Mouse (Mus musculus) thymus, postnatal 4 days (tissue): ENCODE results near the gene Reg1.
"Not testable (repeated sequence)": the region's sequence is repeated elsewhere in the genome, so short reads cannot be mapped to it uniquely, and the experiment has no call there.

Source experiments
- DNase-seq: peaks from one replicate; pipeline ENCODE4 v3.0.0; 2021

Reg1 gene

GRCm38 (mm10) chr6:78422411-78422810 lies at the start of gene Reg1:
Gene Reg1 (plus strand): TSS chr6:78422711.
- not testable (repeated sequence) for DNase-seq

DNA sequence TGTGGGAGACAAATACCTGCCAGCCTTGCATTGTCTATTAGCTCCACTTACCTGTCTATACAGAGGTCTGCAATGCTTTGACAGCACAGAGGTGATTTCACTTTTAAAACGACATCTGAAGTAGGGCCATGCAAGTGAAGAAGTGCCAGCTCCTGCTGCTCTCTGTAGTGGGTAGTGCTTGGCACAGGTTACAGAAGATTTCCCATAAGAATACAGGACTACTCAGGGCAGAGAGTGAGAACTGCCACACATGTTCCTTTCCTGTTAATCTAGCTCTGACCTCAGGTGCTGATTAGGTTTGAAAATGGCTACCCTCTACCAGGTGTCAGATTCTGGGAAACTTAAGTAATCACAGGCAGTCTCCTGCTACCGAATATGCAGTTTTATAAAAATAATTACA lies 43.7 kb upstream of the Reg1 start, which contains the start of gene Reg3d:
TSS of gene Reg3d (minus strand) at position 101 of the 400 bp plus-strand sequence.
- DNase-seq: no peak

- no peak for DNase-seq
These were observed 42.1 kb upstream of the Reg1 start, which contains the start of gene Reg3a for GRCm38 (mm10) chr6:78380409-78380808. Gene Reg3a (plus strand): TSS chr6:78380709.

DNA sequence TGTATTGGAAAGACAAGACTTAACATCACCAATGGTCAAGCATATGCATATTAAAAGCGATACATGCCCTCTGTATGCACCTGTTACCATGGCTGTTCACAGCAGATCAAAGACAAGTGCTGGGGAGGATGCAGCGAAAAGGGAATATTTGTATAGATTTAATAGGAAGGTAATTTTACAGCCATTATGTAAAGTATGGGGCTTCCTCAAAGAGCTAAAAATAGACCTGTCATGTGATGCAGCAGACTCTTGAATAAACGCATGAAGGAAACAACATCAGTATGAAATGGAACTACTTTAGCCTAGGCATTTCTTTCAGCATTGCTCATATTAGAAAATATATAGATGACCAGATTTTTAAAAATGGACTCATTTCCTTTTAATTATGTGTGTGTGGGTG lies 36.9 kb upstream of the Reg1 start:
- DNase-seq: no peak

DNA sequence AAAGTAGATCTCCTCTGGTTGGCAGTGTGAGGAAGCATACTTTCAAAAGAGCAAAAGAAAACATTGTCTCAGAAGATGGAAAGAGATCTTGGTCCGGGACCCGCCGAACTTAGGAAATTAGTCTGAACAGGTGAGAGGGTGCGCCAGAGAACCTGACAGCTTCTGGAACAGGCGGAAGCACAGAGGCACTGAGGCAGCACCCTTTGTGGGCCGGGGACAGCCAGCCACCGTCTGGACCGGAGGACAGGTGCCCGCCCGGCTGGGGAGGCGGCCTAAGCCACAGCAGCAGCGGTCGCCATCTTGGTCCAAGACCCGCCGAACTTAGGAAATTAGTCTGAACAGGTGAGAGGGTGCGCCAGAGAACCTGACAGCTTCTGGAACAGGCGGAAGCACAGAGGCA lies 27.2 kb upstream of the Reg1 start, which contains the start of gene Reg2:
TSS of gene Reg2 (plus strand) at position 301 of the 400 bp plus-strand sequence.
- DNase-seq: not testable (repeated sequence)

DNA sequence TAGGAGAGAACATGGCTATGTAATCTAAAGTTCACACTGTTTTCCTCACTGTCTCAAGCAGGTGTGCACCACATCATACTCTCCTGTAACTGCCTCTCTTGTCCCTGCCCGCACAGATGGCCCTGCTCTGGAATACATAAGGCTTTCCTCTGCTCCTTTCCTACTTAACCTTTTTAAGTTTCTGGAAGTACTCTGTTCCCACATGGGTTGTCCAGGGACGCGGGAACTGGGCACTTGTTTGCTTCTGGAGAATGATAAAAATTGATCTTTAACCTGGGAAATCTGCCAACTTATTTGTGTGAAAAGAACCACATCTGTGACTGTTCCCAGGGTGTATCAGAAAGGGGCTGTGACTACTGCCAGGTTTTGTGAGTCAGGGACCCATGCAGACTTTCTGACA lies 3.0 kb downstream of the Reg1 start:
- DNase-seq: no peak

DNA sequence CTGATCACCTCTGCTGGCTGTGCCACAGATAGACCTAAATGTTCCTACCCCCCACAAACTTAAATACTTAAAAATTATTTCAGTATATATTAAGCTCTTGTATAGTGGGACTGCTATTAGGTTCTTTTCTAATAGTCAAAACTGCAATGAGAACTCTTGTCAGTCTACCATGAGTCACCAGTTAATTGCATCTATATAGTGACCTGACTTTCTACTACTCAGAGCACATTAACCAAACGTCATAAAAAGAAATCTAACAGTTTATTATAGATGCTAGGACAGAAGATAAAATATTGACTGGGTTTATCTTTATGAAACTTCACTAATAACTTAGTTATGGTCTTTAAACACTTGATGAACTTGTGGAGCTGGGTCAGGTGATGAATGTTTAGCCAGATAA lies 24.7 kb downstream of the Reg1 start:
- DNase-seq: no peak

GRCm38 (mm10) chr6:78448409-78448808 lies 25.9 kb downstream of the Reg1 start:
- no peak for DNase-seq

GRCm38 (mm10) chr6:78452804-78453203 lies 30.3 kb downstream of the Reg1 start:
- DNase-seq: no peak

GRCm38 (mm10) chr6:78460191-78460825 lies 37.8 kb downstream of the Reg1 start:
- DNase-seq: no peak

DNA sequence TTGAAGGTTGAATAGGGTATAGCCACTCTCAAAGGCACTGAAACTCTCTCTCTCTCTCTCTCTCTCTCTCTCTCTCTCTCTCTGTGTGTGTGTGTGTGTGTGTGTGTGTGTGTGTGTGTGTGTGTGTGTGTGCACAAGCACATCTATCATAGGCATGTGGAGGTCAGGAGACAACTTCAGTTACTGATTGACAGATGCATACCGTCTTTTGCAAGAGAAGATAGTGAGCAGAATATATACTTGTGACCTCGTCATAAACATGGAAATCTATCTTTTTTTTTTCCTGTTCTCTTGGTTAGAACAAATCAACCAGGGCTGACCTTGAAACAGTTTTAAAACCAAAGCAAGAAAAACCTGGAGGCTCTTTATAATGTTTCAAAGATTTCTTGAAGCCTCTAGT lies 39.8 kb downstream of the Reg1 start:
- no peak for DNase-seq

DNA sequence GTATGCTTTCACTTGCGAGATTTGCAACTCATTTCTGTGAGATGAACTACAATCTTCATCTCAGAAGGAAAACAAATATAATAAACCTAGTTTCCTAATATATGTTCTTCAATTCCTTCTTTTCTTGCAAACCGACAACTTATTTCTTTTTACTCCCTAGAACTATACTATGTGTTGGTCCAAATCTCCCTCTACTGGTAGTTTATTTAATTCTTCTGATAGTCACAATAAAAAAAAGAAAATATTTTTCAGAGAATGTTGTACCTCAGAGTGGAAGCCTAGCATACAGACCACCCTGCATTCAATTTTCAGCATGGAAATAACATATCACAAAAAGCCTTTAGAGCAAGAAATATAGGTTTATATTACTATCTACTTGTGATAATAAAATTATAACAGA lies 40.8 kb downstream of the Reg1 start:
- no peak for DNase-seq

- DNase-seq: no peak
These were observed 46.3 kb downstream of the Reg1 start, which contains the start of gene Reg3g for GRCm38 (mm10) chr6:78468772-78469171. Gene Reg3g (minus strand): TSS chr6:78468872.

GRCm38 (mm10) chr6:78469287-78469686 lies 46.8 kb downstream of the Reg1 start:
- DNase-seq: no peak
